Mouse (Mus musculus) c-Kit-positive CD71-positive TER-119-negative erythroid progenitor cells, embryonic 14.5 days (primary cell): Measurements from ENCODE around the gene Eva1c.

Source experiments
- DNase-seq: peaks from one replicate; pipeline ENCODE4 v3.0.0-alpha.2; 2013; ENCODE audit warnings: low read depth

Gene Eva1c

DNA sequence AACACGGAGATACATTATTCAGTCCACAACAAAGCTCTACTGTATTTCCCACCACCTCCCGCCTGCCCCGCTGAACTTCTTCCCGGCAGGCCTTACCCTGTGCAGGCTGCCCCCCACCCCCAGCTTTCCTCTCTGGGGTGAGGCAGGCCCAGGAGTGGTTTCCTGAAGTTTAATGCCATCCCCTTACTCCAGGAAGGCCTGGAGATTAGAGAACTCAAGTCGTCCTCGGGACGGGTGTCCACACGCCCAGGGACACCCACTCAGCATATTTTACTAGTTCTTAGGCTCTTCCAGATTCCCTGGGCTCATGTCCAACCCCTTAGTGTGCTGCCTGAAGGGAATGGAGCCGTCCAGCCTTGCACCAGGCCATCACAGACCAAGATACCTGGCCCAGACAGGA is 39.1 kb downstream of the Eva1c start:
- no peak for DNase-seq

- no peak for DNase-seq
These were observed 41.6 kb downstream of the Eva1c start for GRCm38 (mm10) chr16:90868129-90868528.

DNA sequence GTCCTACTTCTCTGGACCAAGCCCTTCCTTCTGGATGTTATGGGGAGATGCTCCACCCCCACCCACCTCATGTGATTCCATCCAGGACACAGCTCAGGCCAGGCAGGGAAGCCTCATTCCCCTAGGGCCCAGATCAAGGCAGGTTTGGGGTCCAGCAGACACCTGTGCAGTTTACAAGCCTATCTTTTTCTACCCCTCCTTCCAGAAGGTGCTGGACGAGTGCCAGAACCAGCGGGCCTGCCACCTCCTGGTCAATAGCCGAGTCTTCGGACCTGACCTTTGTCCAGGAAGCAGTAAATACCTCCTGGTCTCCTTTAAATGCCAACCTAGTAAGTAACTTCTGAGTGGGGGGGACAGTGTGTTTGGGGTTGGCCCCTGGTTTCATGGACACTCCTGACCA is 42.8 kb downstream of the Eva1c start:
- no peak for DNase-seq

DNA sequence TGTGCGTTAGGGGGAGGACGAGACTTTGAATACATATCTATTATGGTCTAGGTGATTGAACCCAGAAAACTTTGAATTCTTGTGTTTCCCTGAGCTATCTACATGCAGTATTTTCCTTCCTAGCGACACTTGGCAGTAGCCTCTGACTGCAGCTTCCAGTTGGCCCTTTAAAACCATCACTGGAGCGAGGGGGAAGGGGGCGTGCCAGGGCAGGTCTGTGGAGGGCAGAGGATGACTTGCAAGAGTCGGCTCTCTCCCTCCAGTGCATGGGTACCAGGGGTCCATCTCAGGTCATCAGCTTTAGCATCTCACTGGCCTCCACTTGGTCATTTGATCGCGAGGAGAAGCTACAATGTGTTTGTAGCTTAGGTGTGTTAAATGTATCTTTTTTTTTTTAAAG is 46.4 kb downstream of the Eva1c start:
- no peak for DNase-seq

DNA sequence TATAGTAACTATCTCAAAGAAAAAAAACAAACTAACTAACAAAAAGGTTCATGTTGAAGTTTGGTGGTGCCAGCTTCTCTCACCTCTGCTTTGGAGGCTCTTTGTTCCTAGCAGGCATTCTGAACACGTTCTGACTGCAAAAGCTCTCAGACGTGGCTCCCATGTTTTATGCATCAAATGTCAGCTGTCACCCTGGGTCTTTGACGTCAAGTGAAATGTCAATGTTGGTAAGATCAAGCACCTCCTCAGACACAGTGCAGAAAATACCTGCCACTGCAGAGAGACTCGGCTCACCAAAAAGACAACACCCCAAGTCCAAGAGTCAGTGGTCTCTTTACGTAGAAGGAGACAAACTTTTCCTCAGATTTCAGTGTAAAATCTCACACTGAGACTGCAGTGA is 48.0 kb downstream of the Eva1c start:
- no peak for DNase-seq

- no peak for DNase-seq
These were observed 51.8 kb downstream of the Eva1c start for GRCm38 (mm10) chr16:90878135-90878860.

- DNase-seq: no peak
These were observed 56.0 kb downstream of the Eva1c start for GRCm38 (mm10) chr16:90882501-90882977.

DNA sequence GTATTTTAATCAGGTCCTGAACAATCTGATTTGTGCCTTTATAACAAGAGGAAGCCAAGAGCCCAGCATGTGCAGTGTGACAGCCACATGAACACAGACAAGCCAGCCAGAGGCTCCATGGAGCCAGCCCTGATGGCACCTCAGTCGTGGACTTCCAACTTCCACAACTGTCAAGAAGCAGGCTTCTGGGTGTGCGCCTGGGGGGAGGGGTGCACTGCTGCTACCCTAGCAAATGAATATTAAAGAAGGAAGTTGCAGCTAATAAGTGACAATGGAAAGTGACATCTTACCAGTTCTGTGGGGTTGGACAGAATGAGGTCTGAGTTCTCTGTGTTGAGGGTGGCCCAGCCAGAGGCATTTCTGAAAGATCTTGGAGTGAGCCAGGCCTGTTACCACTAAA is 58.8 kb downstream of the Eva1c start:
- DNase-seq: no peak

DNA sequence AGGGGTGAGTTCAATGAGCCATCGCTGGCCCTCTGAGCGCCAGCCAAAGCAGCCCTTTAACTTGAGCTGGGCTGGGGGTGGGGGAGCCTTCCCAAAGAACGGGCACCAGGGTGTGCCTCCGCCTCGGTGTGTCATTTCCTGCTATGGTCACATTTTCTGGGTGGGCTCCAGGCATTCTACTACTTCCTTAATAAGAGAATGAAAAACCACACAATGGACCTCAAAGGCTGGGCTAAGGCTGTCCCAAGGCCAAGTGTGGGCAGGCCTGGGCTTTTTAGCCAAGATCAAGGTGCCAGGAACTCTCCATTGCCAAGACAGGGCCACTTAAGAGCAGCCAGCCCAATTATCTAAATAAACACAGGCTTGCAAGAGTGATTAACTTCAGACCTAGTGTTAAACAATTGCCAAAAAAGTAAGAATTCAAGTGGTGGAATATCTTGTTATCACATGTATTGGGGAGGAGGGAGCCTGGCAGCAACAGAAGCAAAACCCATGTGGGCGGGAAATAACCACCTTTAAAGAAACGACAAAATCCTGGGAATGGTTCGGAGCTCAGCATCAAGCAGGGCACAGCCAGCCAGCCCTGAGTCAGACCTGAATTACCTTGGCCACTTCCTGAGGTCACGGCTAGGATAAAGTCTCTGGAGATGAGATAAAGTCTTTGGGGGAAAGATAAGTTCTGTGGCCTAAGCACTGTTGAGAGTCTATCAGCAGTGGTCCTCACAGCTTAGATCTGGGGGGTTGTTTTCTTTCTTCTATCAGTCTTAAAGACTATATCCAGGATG is 59.5 kb downstream of the Eva1c start:
- DNase-seq: no peak

- no peak for DNase-seq
These were observed 64.2 kb downstream of the Eva1c start for GRCm38 (mm10) chr16:90890683-90891082.

GRCm38 (mm10) chr16:90891601-90892000 is 65.1 kb downstream of the Eva1c start:
- no peak for DNase-seq

DNA sequence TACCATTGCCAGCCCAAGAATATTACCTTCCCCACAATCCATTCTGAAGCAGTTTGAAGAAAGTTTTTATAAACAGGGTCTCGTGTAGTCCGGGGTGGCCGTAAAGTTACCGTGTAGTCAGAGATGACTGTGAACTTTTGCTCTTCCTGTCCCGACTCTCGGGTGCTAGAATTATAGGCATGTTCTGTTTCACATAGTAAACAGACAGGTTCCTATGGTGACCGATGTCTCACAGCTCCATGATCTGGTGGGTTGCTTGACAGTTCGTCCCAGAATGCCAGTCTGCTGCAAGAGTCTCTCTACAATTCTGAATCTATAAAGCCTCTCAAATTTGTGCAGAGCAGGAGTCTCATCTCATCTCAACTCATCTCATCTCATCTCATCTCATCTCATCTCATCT is 65.6 kb downstream of the Eva1c start:
- DNase-seq: no peak

DNA sequence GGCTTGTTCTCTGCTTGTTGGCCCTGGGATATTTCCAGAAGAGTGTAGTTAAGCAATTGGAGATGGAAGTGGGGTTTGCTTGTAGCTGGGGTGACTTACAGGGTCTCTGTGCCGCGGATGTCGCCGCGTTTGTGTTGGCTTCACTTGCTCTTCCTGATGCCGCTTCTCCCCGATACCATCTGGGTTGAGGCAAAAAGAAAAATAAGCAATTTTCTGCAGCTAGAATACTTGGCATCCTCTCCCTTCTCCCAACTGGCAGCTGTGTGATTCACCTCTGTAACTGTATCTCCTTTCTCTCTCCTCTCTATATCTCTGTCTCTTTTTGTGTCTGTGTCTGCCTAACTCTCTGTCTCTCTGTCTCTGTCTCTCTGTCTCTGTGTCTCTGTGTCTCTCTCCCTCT is 66.5 kb downstream of the Eva1c start:
- DNase-seq: no peak

DNA sequence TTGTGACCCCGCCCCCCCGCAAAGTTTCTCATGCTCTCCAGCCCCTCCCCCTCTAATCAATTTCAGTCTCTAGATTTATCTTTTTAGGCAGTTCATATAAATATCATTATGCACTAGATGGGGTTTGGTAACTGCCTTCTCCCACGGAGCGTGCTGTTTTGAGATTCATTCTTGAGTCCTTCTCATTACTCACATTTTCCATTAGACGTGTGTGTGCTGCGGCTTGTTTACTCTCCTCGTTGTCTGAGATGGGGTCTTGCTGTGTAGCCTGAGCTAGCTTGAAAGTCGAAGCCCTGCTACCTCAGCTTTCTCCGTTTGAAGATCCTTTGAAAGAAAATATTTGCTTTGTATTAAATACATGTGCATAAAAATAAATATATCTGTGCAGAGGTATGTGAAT is 67.3 kb downstream of the Eva1c start:
- DNase-seq: no peak

GRCm38 (mm10) chr16:90897651-90898050 is 71.1 kb downstream of the Eva1c start:
- DNase-seq: no peak

DNA sequence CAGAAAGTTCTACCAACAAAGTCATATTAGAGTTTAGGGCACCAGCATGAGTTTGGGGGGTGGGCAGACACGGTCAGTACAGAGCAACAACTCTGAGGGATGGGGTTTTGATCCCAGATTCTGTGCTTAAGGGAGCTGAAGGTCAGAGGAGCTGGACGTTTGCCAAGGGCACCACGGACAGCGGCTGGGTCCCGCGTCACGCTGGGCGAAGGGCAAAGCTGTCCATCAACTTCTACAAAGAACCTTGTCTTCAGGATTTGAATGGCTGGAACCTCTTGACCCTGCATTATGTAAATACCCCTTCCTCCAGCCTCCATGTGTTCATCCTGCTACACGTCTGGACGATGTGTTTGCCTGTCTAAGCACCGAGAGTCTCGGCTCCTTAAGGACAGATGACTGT is 73.0 kb downstream of the Eva1c start:
- no peak for DNase-seq

GRCm38 (mm10) chr16:90901364-90901763 is 74.8 kb downstream of the Eva1c start:
- no peak for DNase-seq

GRCm38 (mm10) chr16:90903300-90903699 is 76.8 kb downstream of the Eva1c start:
- no peak for DNase-seq

- no peak for DNase-seq
These were observed 80.7 kb downstream of the Eva1c start for GRCm38 (mm10) chr16:90907250-90907649.

DNA sequence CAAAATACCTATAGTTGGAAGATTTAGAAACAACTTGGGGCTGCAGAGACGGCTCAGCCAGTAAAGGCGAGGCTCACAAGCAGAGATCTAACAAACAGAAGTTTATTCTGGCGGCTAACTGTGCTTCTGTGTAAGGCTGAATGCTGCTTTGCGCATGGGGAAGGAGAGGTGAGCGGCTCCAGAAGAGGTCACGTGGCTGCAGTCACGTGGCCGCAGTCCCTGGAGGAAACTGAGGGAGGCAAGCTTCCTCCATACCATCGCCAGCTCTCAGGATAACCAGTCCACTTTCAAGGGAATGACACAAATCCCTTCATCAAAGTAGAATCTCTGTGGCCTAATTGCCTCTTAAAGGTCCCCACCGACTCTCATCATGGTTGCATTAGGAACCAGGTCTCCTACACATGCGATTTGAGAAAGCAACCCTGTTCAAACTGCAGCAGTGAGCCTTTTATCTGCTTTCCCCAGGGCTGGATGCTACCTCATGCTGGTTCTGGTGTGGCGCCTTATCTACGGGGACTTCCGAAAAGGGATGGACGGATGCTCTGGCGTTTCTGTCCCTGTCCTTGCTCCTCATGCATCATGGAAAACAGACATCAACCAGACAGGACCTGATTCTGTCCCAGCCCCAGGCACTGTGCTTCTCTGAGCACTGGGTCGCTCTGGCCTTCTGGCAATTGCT is 84.5 kb downstream of the Eva1c start:
- DNase-seq: no peak

GRCm38 (mm10) chr16:90911766-90912165 is 85.2 kb downstream of the Eva1c start:
- DNase-seq: no peak

GRCm38 (mm10) chr16:90916040-90916481 is 89.5 kb downstream of the Eva1c start:
- DNase-seq: no peak

- DNase-seq: no peak
These were observed 90.6 kb downstream of the Eva1c start for GRCm38 (mm10) chr16:90917156-90917555.
